Mouse (Mus musculus): ENCODE data around the gene S100a5.

DNA sequence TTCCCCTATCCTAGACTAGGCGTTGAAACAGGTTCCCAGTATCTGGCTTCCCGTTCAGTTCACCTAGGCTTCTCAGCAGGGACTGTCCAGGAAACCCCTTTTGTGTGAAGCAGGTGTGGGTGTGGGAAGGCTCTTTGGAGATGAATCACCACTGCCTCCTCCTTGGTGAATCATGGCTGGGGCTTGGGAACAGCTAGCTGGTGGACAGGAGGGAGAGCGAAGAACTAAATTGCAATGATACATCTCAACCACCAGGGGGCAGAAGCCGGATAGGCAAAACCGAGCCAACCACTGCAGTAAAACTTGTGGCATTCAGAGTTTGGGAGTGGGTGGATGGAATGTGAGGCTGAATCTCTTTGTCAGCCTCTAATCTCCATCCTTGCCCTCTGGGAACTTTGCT lies 22.7 kb upstream of the S100a5 start:
- TF ChIP-seq CTCF (IDR thresholded peaks at IDR 0.05; ENCODE audit: low read depth), result peak; percentile 92
- no peak for TF ChIP-seq EP300 (IDR thresholded peaks at IDR 0.05; ENCODE audit: low read depth)

Data from liver, embryonic 14.5 days (tissue).